Mouse (Mus musculus): ENCODE measurements around the gene Adora3.

GRCm38 (mm10) chr3:105951348-105951747 lies 80.7 kb downstream of the Adora3 start:
- TF ChIP-seq GATA1 (IDR thresholded peaks at IDR 0.05; ENCODE audit: borderline replicate concordance, low read length): no peak
- no peak for TF ChIP-seq FLI1 (IDR thresholded peaks at IDR 0.05; ENCODE audit: low read length)

Measured in megakaryocyte, embryonic 14.5 days (primary cell).